Mouse (Mus musculus) CH12.LX (cell line): ENCODE results near the gene Vmn1r50.

Experiments
- CTCF ChIP-seq, 2 experiments: IDR thresholded peaks in 1 of 2; conservative IDR thresholded peaks in 1 of 2; 2 replicates each; pipeline ENCODE4 v1.5.1; 2011 to 2012; ENCODE audit warnings: low read depth in 2 of 2, low read length in 2 of 2, improper control_type of control experiment in 1 of 2, inconsistent platforms in 1 of 2, mild to moderate bottlenecking in 1 of 2, moderate library complexity in 1 of 2
- IRF4 ChIP-seq: IDR thresholded peaks from 2 replicates; pipeline ENCODE4 v1.6.1; 2014; ENCODE audit warnings: low read depth, mild to moderate bottlenecking, inconsistent platforms, low read length, improper control_type of control experiment
- NRF1 ChIP-seq: IDR thresholded peaks from 2 replicates; pipeline ENCODE4 v1.6.1; 2014; ENCODE audit warnings: low read depth, mild to moderate bottlenecking, inconsistent platforms, low read length, improper control_type of control experiment, moderate library complexity
- SIN3A ChIP-seq: IDR thresholded peaks from 2 replicates; pipeline ENCODE4 v1.6.1; 2012; ENCODE audit warnings: low read length, improper control_type of control experiment, inconsistent platforms

- TF ChIP-seq NRF1: no peak
- no peak for TF ChIP-seq IRF4
- no peak for TF ChIP-seq CTCF (conservative IDR thresholded peaks at IDR 0.05 in 1 of 2, IDR thresholded peaks at IDR 0.05 in 1 of 2; ENCODE audit: low read depth in 2 of 2, low read length in 2 of 2)
- TF ChIP-seq SIN3A: no peak
Observed at GRCm38 (mm10) chr6:90101130-90101529, at the start of gene Vmn1r50.
